Mouse (Mus musculus) lung, postnatal 36 days (tissue): ENCODE data around the gene Tgif2.
"Not testable (repeated sequence)": the region's sequence is repeated elsewhere in the genome, so short reads cannot be mapped to it uniquely, and the experiment has no call there.

ENCODE experiments used
- DNase-seq: peaks from one replicate; pipeline ENCODE4 v3.0.0; 2022; ENCODE audit warnings: mixed read lengths

Gene Tgif2

DNA sequence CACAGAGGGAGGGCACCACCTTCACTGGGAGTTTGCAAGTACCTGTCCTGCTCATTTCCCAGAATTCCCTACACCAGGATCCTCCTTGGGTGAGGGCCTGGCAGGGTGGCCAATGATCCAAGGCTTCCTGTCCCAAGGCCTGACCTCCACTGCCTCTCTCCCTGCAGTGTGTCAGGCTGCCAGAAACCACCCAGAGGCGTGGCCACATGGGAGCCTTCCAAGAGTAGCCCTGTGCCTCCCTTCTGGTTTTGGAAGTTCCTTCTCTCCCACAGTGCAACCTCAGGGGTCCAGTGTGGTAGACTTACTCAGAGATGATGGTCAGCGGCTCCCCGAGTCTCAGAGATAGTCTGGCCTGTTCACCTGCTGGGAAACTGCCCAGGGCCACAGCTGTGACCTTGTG lies 39.7 kb downstream of the Tgif2 start:
- no peak for DNase-seq

- DNase-seq: no peak
Observed at GRCm38 (mm10) chr2:156882431-156883001, 42.7 kb downstream of the Tgif2 start.

DNA sequence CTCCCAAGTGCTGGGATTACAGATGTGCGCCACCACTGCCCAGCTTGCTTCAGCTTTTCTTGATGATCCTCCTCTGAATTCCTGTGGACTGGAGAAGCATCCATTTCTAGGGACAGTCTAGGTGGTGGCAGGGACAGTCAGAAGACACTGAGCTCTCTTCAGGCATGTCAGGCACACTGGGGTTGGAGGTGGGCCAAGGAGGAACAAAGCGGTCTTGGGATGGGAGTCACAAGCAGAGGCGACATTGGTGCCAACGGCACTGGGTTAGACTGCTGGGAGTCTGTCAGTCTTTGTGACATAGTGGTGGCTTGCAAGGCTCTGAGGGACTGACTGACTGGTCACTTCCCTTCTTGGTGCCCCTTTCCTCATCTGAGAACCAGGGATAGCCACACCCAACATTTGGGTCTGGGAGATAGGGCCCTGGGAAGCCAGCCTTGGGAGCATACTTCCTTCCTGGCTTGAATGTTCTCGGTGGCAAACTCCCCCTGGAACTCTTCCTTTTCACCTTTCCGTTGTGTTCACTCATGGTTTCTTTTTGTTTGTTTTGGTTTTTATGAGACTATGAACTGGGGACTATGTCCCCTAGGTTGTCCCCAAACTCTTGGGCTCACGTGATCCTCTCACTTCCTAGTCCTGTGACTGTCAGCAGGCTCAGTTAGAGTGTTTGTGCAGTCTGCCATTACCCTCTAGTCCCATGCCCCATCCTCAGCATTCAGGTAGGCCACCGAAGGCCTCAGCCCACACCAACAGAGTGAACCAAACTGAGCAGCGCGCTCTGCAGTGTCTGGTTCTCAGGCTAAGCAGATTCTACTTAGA lies 44.8 kb downstream of the Tgif2 start:
- DNase-seq: peak; percentile 29

DNA sequence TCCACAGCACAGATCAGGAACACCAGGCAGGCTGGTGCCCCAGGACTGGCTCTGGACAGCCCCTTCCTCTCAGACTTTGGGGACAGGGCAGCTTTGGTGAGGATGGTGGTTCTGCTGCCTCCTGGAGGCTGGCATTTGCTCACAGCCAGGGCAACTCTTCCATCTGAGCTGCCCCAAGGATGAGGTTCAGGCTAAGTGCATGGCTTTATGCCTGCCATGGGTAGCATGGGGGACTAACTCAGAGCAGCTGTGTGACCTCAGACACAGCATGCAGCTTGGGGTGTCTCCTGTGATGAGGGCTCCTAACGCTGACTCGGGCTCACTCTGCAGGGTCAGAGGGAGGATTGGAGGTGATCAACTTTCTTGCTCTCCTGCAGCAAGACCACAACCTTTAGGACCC lies 45.9 kb downstream of the Tgif2 start:
- DNase-seq: not testable (repeated sequence)

- DNase-seq: no peak
Observed at GRCm38 (mm10) chr2:156886084-156886631, 46.4 kb downstream of the Tgif2 start.

DNA sequence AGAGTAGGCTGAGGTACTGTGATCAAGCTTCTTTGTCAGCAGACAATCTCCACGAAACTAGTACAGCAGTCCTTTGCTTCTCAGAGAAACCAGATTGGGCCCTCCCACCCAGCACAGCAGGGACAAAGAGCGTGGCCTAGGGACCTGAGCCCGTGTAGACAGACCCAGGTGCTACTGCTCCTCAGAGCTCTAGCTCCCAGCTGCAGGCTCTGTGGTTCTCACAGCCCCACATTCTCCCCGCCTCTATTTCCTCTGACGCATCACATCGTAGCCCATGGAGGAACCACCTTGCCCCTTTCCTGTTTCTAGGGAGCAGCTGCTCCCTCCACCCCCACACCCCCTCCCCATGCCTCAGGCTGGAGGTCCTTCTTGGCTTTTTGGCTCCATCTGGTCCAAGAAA lies 47.2 kb downstream of the Tgif2 start, which contains the start of gene Sla2:
Sla2 (minus strand) TSS at position 176 of the 400 bp plus-strand sequence.
- DNase-seq: no peak

GRCm38 (mm10) chr2:156888490-156888889 lies 48.7 kb downstream of the Tgif2 start:
- DNase-seq: no peak

- DNase-seq: no peak
Observed at GRCm38 (mm10) chr2:156892240-156892639, 52.4 kb downstream of the Tgif2 start.

DNA sequence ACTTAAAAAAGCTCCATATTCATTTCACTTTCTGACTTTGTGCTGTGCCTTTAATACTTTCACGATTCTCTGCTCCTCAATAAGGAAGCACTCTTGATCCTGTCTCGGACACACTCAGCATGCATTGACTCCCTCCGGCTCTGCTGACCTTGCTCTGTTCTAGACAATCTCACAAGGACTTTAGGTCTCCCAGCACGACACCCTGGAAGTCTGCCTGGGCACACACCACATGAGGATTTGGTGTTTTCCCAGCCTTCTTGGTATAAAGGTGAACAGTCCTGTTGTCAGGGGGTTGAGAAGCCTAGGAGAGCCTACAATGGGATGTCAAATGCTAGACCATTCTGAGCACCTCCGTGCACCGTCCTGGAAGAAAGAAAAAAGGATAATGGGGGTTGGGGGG lies 53.0 kb downstream of the Tgif2 start:
- no peak for DNase-seq

DNA sequence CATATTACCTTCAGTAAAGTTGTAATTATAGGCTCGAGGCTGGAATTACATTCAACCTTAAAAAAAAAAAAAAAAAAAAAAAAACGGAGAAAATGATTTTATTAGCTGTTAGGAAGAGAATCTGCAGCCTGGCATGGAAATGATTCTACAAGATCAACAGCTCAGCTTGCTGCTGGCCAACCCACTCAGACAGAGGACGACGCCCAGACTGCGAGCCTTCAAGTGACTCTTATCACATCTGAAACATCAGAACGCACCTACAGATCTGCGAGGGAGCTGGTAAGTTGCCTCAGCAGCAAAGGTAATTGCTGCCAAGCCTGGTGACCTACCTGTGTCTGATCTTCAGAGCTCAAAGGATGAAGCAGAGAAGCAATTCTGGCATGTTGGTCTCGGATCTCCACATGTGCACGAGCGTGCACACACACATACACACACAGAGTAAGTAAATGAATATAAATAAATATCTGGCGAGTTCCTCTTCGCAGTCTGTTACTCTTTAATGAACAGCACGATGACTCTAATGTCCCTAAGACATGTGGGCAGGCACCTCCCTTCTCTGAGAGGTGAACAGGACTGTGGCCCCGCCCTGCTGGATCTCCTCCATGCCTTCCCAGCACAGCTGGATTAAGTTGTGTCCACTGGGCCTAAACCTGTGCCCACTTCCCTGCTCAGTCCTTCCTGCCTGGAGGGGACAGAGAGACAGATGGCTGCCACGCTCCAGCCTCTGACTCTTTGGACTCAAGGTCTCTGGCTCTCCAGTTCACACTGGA lies 54.9 kb downstream of the Tgif2 start:
- DNase-seq: no peak

DNA sequence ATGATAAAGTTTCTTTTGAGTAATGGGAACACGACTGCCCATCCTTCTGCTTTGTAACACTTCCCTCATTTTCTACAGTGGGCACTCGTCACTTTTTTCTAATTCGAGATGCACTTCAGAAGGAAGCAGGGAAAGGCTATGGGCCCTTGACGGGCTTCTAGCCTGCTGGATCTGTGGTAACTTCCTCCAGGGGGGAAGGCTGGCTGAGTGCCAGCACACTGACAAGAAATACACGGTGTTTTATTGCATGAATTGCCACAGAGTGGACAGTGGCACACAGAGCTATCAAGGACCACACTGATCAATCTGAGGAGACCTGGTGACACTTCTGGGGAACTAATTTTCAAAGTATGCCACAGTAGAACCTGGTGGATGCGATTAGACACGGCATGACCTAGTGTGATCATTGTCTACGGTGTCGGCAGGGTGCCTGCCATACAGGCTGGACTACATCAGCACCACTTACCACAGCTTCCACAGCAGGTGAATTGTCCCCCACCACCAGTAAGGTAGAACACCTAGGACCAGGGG lies 56.6 kb downstream of the Tgif2 start:
- DNase-seq: no peak

GRCm38 (mm10) chr2:156897034-156897433 lies 57.2 kb downstream of the Tgif2 start:
- no peak for DNase-seq

DNA sequence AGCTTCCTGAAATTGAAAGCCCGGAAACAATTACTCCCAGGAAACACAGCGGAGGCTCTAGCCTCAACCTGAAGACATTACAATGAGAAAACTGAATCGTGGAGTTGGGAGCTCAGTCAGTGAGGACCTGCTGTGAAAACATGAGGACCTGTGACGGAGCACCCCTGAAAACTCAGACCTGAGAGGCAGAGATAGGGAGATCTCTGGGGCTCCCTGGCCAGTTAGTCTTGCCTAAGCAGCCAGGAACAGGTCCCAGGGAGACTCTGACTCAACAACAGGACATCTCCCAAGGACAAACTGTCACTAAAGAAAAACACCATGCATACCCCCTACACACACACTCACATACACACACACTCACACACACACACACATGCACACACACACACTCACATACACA lies 58.6 kb downstream of the Tgif2 start:
- DNase-seq: no peak

DNA sequence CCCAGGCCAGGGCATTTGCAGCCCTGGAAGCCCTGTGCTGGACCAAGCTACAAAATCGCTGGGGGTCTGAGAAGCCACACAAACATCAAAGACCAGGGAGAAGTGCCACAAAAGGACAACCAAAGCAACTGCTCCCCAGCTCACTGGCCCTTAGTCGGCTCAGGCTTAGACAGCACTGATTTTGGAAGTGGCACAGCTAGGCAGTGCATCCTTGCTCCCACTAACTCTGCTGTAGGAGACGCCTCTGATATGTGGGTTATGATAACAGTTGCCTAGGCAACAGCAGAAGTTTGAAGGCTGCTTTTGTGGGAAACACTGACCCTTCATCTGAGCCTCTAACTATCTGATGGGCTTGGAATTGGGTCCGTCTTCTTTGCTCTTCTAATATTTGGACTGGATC lies 59.4 kb downstream of the Tgif2 start:
- no peak for DNase-seq

- DNase-seq: no peak
Observed at GRCm38 (mm10) chr2:156901344-156901743, 61.5 kb downstream of the Tgif2 start.

DNA sequence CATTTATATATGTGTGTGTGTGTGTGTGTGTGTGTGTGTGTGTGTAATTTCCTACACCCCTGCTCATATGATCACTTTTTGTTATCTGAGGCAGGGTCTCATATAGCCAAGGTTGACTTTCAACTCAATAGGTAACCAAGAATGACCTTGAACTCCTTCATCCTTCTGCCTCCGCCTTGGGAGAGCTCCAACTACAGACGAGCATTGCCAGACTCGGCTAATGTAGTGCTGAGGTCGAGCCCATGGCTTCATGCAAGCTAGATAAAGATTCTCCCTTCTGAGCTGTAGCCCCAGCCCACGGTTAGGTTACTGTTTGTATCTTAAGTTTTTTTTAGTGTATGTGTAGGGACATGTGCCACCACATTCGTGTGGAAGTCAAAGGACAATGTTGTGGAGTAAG lies 62.1 kb downstream of the Tgif2 start:
- DNase-seq: no peak

GRCm38 (mm10) chr2:156902411-156902810 lies 62.6 kb downstream of the Tgif2 start:
- not testable (repeated sequence) for DNase-seq

GRCm38 (mm10) chr2:156903367-156903766 lies 63.6 kb downstream of the Tgif2 start:
- no peak for DNase-seq
